Mouse (Mus musculus) macrophage (primary cell): Measurements from ENCODE around the gene Sept8. TPM values are rescaled to one million over a fixed set of nuclear protein-coding genes. Genes with fewer than 3 reads are reported as not detected.

Experiments
- H3K27ac ChIP-seq: fragments of 350-480 bp; formaldehyde crosslinking; 2 replicates; pipeline ENCODE4 v1.9.0; 2021
- H3K36me3 ChIP-seq: fragments of 350-480 bp; formaldehyde crosslinking; 2 replicates; pipeline ENCODE4 v1.9.0; 2021; ENCODE audit errors: inconsistent target
- H3K4me3 ChIP-seq: fragments of 350-480 bp; formaldehyde crosslinking; 2 replicates; pipeline ENCODE4 v1.9.0; 2021; ENCODE audit errors: inconsistent target
- H3K79me2 ChIP-seq: fragments of 350-480 bp; formaldehyde crosslinking; 2 replicates; pipeline ENCODE4 v1.9.0; 2021; ENCODE audit errors: inconsistent target
- WGBS: methylation state at CpG from one replicate; pipeline ENCODE4 v1.1.7; 2026; ENCODE audit warnings: inconsistent platforms; ENCODE audit not compliant: missing documents; 5-methylcytosine and 5-hydroxymethylcytosine counted together
- polyA plus RNA-seq: library from polyadenylated mRNA; stranded (reverse); fragments of 250-400 nt; gene quantifications from 3 replicates; pipeline ENCODE4 v1.2.4, GENCODE M21; 2018; ENCODE audit warnings: inconsistent platforms
- total RNA-seq, 78 experiments: library from RNA; depleted of rRNA; stranded (reverse); fragments of 250-400 nt; gene quantifications; 1 replicate in 9 of 78; 2 replicates in 24 of 78; 3 replicates in 43 of 78; 4 replicates in 2 of 78; pipeline ENCODE4 v1.2.4; 2018; ENCODE audit warnings: inconsistent platforms in 56 of 78

Sept8 gene
- 100 to 1,000 TPM; 104 to 407 (median 189) TPM for total RNA-seq (2018; cell fraction: chromatin; rRNA removed)
- 100 to 1,000 TPM in 8 of 26 experiments, 10 to 100 TPM in 18; 52.1 to 132 (median 76.4) TPM for total RNA-seq (2018; cell fraction: cytosol; rRNA removed)
- 100 to 1,000 TPM in 17 of 26 experiments, 10 to 100 TPM in 9; 61.1 to 259 (median 114) TPM for total RNA-seq (2018; cell fraction: nucleus; rRNA removed)
- polyA plus RNA-seq: 69.8 to 121 TPM (median 83.7 TPM) in 3 replicates

- no peaks in the 10 kb centered on the region for H3K36me3 ChIP-seq
- H3K27ac ChIP-seq: peak within 1 kb of the TSS; percentile 76
- 13% methylated on average over 55 of the region's 79 CpGs for WGBS
- peak within 1 kb of the TSS; percentile 94 for H3K4me3 ChIP-seq
- H3K79me2 ChIP-seq: peaks cover 45% of the 10 kb centered on the region
Measured at GRCm38 (mm10) chr11:53519207-53520121, at the start of gene Sept8. Sept8 (plus strand) TSS chr11:53519257.

GRCm38 (mm10) chr11:53469294-53469967, 49.6 kb upstream of the Sept8 start:
- H3K4me3 ChIP-seq: no peak overlapping the region
- H3K36me3 ChIP-seq: no peaks in the 10 kb centered on the region
- H3K27ac ChIP-seq: no peak overlapping the region
- H3K79me2 ChIP-seq: no peaks in the 10 kb centered on the region
- WGBS: 47% methylated on average over 16 of the region's 16 CpGs

GRCm38 (mm10) chr11:53469968-53470695, 48.9 kb upstream of the Sept8 start, which contains the start of gene Gm9837:
Gm9837 (minus strand) TSS chr11:53470479.
- H3K27ac ChIP-seq: no peak within 1 kb of the TSS
- 7% methylated on average over 29 of the region's 29 CpGs for WGBS
- no peak within 1 kb of the TSS for H3K4me3 ChIP-seq
- H3K36me3 ChIP-seq: no peaks in the 10 kb centered on the region
- no peaks in the 10 kb centered on the region for H3K79me2 ChIP-seq

- H3K27ac ChIP-seq: no peak overlapping the region
- WGBS: 94% methylated on average over 3 of the region's 3 CpGs
- no peaks in the 10 kb centered on the region for H3K36me3 ChIP-seq
- H3K79me2 ChIP-seq: no peaks in the 10 kb centered on the region
- no peak overlapping the region for H3K4me3 ChIP-seq
Measured at GRCm38 (mm10) chr11:53472709-53473108, 46.3 kb upstream of the Sept8 start.

GRCm38 (mm10) chr11:53475620-53476019, 43.4 kb upstream of the Sept8 start:
- Histone ChIP-seq H3K27ac (no peak overlapping the region), H3K4me3 (no peak overlapping the region), H3K79me2 (no peaks in the 10 kb centered on the region), H3K36me3 (no peaks in the 10 kb centered on the region)
- WGBS: 55% methylated on average over 8 of the region's 8 CpGs

- WGBS: 82% methylated on average over 7 of the region's 7 CpGs
- Histone ChIP-seq H3K4me3 (no peak overlapping the region), H3K36me3 (no peaks in the 10 kb centered on the region), H3K27ac (no peak overlapping the region), H3K79me2 (no peaks in the 10 kb centered on the region)
Measured at GRCm38 (mm10) chr11:53477833-53478232, 41.2 kb upstream of the Sept8 start.

GRCm38 (mm10) chr11:53478383-53479170, 40.5 kb upstream of the Sept8 start:
- H3K79me2 ChIP-seq: no peaks in the 10 kb centered on the region
- H3K27ac ChIP-seq: no peak overlapping the region
- no peaks in the 10 kb centered on the region for H3K36me3 ChIP-seq
- H3K4me3 ChIP-seq: no peak overlapping the region
- 16% methylated on average over 74 of the region's 79 CpGs for WGBS

- Histone ChIP-seq H3K4me3 (no peak overlapping the region), H3K79me2 (no peaks in the 10 kb centered on the region), H3K27ac (no peak overlapping the region), H3K36me3 (no peaks in the 10 kb centered on the region)
- 5% methylated on average over 55 of the region's 62 CpGs for WGBS
Measured at GRCm38 (mm10) chr11:53479171-53479782, 39.8 kb upstream of the Sept8 start.

- Histone ChIP-seq H3K27ac (no peak within 1 kb of the TSS), H3K4me3 (no peak within 1 kb of the TSS)
- 1% methylated on average over 31 of the region's 40 CpGs for WGBS
Measured at GRCm38 (mm10) chr11:53479783-53480301, 39.2 kb upstream of the Sept8 start, which contains the start of the genes Gm9945 and Sowaha. Gm9945 (plus strand) TSS chr11:53480166. Sowaha (minus strand) TSS chr11:53480274.

GRCm38 (mm10) chr11:53481088-53481730, 37.8 kb upstream of the Sept8 start:
- Histone ChIP-seq H3K4me3 (no peak overlapping the region), H3K36me3 (no peaks in the 10 kb centered on the region), H3K27ac (no peak overlapping the region)

More at GRCm38 (mm10) chr11:53479783-53480301, 39.2 kb upstream of the Sept8 start, which contains the start of the genes Gm9945 and Sowaha:
- Histone ChIP-seq H3K36me3 (no peaks in the 10 kb centered on the region), H3K79me2 (no peaks in the 10 kb centered on the region)

GRCm38 (mm10) chr11:53483159-53483891, 35.7 kb upstream of the Sept8 start:
- 82% methylated on average over 9 of the region's 9 CpGs for WGBS
- H3K4me3 ChIP-seq: no peak overlapping the region
- H3K36me3 ChIP-seq: no peaks in the 10 kb centered on the region
- no peaks in the 10 kb centered on the region for H3K79me2 ChIP-seq
- no peak overlapping the region for H3K27ac ChIP-seq

More at GRCm38 (mm10) chr11:53481088-53481730, 37.8 kb upstream of the Sept8 start:
- 78% methylated on average over 4 of the region's 4 CpGs for WGBS
- H3K79me2 ChIP-seq: no peaks in the 10 kb centered on the region

- no peak overlapping the region for H3K27ac ChIP-seq
- no peak overlapping the region for H3K4me3 ChIP-seq
- 43% methylated on average over 3 of the region's 3 CpGs for WGBS
Measured at GRCm38 (mm10) chr11:53485719-53486118, 33.3 kb upstream of the Sept8 start.

More at GRCm38 (mm10) chr11:53485719-53486118, 33.3 kb upstream of the Sept8 start:
- Histone ChIP-seq H3K79me2 (no peaks in the 10 kb centered on the region), H3K36me3 (no peaks in the 10 kb centered on the region)
